Mouse (Mus musculus): ENCODE results near the gene Abhd4.

GRCm38 (mm10) chr14:54265951-54266350 is 12.0 kb downstream of the Abhd4 start:
- TF ChIP-seq POLR2A (IDR thresholded peaks at IDR 0.05; ENCODE audit: control insufficient read depth, low read depth, low read length) (no peak), CTCF (IDR thresholded peaks at IDR 0.05; ENCODE audit: control insufficient read depth, insufficient read depth, insufficient replicate concordance, low read depth, low read length) (no peak)
